Mouse (Mus musculus) right cerebral cortex, postnatal 36 days (tissue): ENCODE data around the gene Cd109.

Experiments used
- DNase-seq, 2 experiments: peaks; one replicate each; pipeline ENCODE4 v3.0.0; 2022; ENCODE audit warnings: low spot score in 2 of 2, mixed read lengths in 1 of 2

Gene Cd109

GRCm38 (mm10) chr9:78615401-78616021 is at the start of gene Cd109:
Cd109 (plus strand) TSS chr9:78615546.
- peak in 1 of 2 experiments; percentile 9 for DNase-seq

GRCm38 (mm10) chr9:78569934-78570333 is 45.4 kb upstream of the Cd109 start:
- DNase-seq: no peak

GRCm38 (mm10) chr9:78576466-78576865 is 38.9 kb upstream of the Cd109 start:
- no peak for DNase-seq

DNA sequence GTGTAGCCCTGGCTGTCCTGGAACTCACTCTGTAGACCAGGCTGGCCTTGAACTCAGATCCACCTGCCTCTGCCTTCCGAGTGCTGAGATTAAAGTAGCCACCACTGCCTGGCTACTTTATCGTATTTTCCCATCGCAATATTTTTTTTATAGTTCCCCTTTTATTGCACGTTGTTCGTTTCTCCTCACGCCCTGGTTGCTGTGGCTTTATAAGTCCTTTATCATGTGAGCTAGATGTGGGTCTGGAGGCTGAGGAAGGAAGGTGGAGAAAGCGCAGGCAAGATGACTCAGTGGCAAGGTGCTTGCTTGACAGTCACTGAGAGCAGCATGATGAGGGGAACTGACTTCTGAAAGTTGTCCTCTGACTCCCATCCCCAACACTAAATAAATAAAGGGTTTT is 36.5 kb upstream of the Cd109 start:
- no peak for DNase-seq

GRCm38 (mm10) chr9:78579644-78580396 is 35.5 kb upstream of the Cd109 start:
- DNase-seq: no peak

DNA sequence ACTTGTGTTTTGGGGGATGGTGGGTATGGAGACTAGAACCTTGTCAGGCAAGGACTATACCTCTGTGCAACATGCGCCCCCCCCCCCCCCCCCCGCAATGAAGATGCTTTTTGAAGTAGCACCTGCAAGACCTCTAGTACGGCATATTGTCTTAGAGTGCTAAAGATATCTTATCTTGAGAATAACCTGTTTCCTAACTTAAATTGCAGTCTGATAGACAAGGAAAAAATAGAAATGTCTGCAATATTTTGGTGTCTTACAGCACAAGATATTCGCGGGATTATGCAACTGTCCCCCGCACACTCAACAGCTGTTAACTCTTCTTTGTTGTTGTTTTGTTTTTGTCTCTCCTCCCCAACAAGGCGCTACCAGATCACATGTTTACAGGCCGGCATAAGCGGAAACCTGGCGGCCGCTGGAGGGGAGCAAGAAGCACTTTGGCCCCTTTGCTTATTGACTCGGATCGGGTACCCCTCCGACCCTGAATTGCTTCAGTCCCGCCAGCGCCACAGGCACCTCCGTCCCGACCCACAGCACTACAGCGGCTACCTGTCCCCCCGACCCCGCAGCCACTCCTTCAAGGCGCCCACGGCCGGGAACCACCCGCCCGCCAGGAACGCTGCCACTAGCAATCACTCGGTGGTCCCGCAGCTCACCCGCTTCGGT is 28.0 kb upstream of the Cd109 start:
- DNase-seq: peak in 1 of 2 experiments; percentile 27

GRCm38 (mm10) chr9:78587914-78588313 is 27.4 kb upstream of the Cd109 start, which contains the start of gene Slc17a5:
Slc17a5 (minus strand) TSS chr9:78588041.
- peak; percentile 88 to 91 for DNase-seq

DNA sequence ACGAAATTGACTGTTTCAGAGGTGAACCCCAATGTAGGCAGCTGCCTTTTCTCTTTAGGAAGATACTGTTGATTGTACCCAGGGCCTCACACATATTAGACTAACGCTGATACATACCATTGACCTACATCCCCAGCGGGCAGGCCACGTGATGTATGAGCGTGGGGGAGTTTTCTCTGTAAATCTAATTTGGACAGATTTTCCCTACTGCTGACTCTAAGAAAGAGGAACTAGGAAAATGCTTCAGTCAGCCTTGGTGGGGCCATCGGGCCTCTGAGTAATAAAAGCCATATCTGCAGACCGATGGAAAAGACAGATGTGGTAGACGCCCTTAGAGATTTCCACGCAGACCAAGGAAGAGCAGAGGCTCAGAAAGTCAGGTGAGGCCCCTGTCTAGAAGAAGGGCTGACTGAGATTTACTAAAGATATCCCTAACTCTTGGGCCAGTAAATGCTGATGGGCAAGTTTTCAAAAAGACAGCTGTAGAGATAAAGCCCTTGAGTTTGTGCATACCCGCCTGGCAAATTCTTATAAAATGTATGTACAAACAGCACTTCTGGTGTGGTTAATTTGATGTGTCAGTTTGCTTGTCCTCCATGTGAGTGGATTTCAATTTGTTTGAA is 26.8 kb upstream of the Cd109 start:
- peak in 1 of 2 experiments; percentile 8 for DNase-seq

GRCm38 (mm10) chr9:78590471-78590870 is 24.9 kb upstream of the Cd109 start:
- no peak for DNase-seq

DNA sequence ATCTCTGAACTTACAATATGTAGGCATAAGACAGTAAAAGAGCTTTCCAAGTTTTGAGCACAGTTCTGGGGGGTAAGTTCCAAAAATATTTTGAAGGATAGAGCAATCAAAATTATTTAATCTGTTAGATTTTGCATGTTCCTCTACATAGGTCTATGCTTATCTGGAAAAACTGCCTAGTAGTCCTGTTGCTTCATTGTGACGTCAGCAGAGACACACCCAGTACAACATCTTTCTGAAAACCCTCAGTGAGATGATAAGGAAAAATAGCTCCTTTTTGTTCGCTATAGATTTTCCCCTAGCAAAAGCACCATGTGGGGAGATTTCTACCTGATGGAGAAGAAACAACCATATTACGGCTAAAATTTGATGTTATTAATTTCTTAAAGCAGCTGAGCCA is 20.1 kb upstream of the Cd109 start:
- no peak for DNase-seq

DNA sequence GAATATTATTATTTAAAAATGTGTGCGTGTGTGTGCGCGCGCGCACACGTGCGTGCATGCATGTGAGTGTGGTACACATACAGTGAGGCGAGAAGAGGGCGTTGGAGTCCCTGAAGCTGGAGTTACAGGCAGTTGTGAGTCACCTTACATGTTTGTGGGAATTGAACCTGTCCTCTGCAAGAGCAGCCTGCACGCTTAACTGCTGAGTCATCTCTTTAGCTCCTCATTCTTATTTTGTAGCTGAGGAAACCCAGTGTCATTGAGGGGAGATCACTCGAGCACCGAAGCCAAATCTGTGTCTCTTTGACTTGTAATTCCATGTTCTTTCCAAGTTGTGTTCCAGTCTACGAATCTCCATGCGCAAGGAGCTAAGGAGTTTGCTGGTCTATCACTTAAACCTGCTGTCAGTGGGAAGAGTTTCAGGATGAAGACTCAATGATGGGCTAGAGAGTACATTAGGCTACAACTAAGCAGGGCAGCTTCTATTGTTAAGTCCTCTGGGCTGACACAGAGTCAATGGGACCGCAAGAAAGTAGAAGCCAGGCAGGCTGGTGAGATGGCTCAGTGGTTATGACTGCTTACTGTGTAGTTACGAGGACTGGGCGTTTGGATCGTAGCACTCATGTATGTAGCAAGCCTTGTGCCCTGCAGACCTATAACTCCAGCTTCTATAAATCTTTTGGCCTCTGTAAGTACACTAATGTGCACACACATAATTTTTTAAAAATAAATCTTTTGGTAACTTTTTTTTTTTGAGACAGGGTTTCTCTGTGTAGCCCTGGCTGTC is 19.4 kb upstream of the Cd109 start:
- no peak for DNase-seq

- no peak for DNase-seq
Measured at GRCm38 (mm10) chr9:78596834-78597233, 18.5 kb upstream of the Cd109 start.

- DNase-seq: no peak
Measured at GRCm38 (mm10) chr9:78599927-78600326, 15.4 kb upstream of the Cd109 start.

- DNase-seq: no peak
Measured at GRCm38 (mm10) chr9:78601046-78601730, 14.2 kb upstream of the Cd109 start.

DNA sequence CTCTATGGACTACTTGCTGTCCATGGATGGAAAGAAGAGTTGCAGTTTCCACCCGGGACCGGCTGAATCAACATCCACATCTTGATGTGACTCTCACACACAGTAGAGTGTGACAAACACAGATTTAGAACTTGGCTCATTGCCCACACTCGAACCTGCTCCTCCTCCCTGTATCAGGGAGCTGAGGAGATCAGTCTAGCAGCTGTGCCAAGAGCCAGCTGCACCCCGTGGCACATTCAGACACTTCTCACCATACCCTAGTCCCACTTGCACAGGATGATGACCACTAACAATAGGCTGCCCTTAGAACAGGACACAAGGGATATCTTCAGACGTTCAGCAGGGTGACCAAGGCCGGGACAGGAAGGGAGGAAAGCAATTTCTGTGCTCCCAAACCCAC is 1.1 kb upstream of the Cd109 start:
- DNase-seq: no peak

- no peak for DNase-seq
Measured at GRCm38 (mm10) chr9:78619285-78619684, 3.9 kb downstream of the Cd109 start.

DNA sequence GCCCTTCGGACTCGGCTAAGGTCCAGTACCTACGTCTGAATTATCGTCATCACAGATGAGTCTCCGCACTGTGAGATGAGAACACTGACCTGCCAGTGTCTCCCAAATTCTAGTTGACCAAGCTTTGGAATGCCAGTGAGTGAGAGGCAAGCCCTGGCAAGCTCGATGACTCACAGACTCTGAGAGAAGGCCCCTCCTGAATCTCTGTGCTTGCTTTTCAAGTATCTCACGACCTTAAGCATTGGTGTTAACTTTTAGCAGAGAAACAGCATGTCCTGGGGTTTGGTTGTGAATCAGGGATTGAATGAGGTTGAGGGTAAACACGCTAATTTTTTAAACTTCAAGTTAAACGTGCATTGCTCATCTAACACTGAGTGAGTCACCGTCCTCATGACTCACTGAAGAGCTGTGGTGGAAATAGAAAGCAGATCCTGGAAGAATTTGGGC is 8.0 kb downstream of the Cd109 start:
- peak in 1 of 2 experiments; percentile 30 for DNase-seq

- DNase-seq: no peak
Measured at GRCm38 (mm10) chr9:78629991-78630390, 14.6 kb downstream of the Cd109 start.

- DNase-seq: no peak
Measured at GRCm38 (mm10) chr9:78631755-78632434, 16.5 kb downstream of the Cd109 start.

DNA sequence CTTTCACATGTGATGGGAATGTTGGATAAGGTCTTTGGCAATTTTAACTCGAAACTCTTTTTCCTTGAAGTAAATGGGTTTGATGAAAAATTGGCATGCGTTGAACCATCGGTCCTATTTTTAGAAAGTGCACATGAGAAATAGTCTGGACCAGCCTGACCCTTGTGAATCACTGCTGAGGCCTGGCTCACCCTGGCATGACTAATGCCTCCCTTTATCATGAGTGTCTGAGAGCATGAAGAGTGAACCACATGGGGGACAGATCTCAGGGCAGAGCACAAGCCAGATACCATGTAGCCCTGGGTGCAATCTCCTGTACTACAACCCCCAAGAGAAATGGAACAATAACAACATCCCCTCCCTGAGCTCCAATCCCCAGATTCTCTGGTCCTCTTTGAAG is 18.6 kb downstream of the Cd109 start:
- no peak for DNase-seq
